35 mouse cellular contexts compared by ENCODE assay signal in the genomic region with DNA sequence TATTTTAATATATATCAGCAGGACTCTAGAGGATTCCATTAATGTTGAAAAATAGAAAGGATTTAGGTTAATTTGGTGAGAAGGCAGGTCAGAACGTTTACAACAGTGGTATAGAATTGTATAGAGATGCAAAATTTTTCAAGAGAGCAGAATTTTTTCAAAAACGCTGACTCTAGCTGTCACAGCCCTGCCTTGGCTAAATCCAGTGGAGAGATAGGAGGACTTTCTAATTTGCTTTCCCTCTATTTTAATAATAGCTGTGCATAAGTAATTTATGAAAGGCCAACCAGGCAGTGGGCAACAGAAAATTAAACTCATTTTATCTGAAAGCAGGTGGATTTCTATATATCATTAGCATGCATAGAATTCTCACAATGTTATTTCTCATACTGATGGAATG.
"Had no signal": no experiment of that assay in that cellular context is flagged by ENCODE, and none has a peak within 500 bp of the region (broad histone marks: within the 10 kb centered on the region; RNA-seq: fewer than 3 reads in every experiment).

No protein-coding gene starts in this region.

- H3K4me3 ChIP-seq: heart, adult 2 months; heart, embryonic 10.5 days; heart, embryonic 12.5 days; heart, embryonic 13.5 days; heart, embryonic 15.5 days; hindbrain, embryonic 10.5 days; hindbrain, embryonic 12.5 days; hindbrain, embryonic 13.5 days; hindbrain, embryonic 15.5 days; intestine, embryonic 15.5 days; kidney, embryonic 15.5 days; layer of hippocampus, adult 2 months had no signal

- ATAC-seq: hindbrain, embryonic 16.5 days; hindbrain, postnatal 0 days; inflammation-experienced regulatory T-cells, adult 6 months; intestine, embryonic 15.5 days; intestine, embryonic 16.5 days; intestine, postnatal 0 days had no signal

- H3K4me1 ChIP-seq: heart, embryonic 10.5 days; heart, embryonic 12.5 days; heart, embryonic 13.5 days; heart, embryonic 15.5 days; hindbrain, embryonic 10.5 days; hindbrain, embryonic 15.5 days; intestine, embryonic 15.5 days; kidney, embryonic 15.5 days had no signal

- DNase-seq: heart, adult 2 months; heart, postnatal 10 days; heart, postnatal 14 days; heart, postnatal 36 days; heart, postnatal 4 days; kidney, adult 11 months; kidney, adult 18-20 months; kidney, adult 2 months; kidney, adult 8-10 months; kidney, adult 9 months; kidney, postnatal 10 days; kidney, postnatal 14 days; kidney, postnatal 25 days; kidney, postnatal 36 days; kidney, postnatal 4 days; layer of hippocampus, adult 9-11 months had no signal

- H3K27me3 ChIP-seq: heart, embryonic 12.5 days; heart, embryonic 13.5 days; heart, embryonic 15.5 days; hindbrain, embryonic 12.5 days; hindbrain, embryonic 15.5 days; intestine, embryonic 15.5 days; kidney, embryonic 15.5 days had no signal

- H3K27ac ChIP-seq: heart, adult 2 months; heart, embryonic 10.5 days; heart, embryonic 13.5 days; heart, embryonic 15.5 days; hindbrain, embryonic 10.5 days; hindbrain, embryonic 12.5 days; hindbrain, embryonic 13.5 days; hindbrain, embryonic 14.5 days; hindbrain, embryonic 15.5 days; hindbrain, postnatal 0 days; intestine, embryonic 15.5 days; kidney, embryonic 15.5 days; kidney, postnatal 0 days; layer of hippocampus, adult 2 months had no signal

- H3K4me2 ChIP-seq: heart, embryonic 11.5 days; heart, embryonic 12.5 days; heart, embryonic 13.5 days; heart, embryonic 15.5 days; hindbrain, embryonic 12.5 days; hindbrain, embryonic 13.5 days; hindbrain, embryonic 14.5 days; hindbrain, embryonic 15.5 days; intestine, embryonic 15.5 days; kidney, embryonic 15.5 days had no signal

- H3K9me3 ChIP-seq: heart, embryonic 10.5 days; heart, embryonic 12.5 days; heart, embryonic 15.5 days; hindbrain, embryonic 10.5 days; hindbrain, embryonic 12.5 days; hindbrain, embryonic 13.5 days; hindbrain, embryonic 15.5 days; intestine, embryonic 15.5 days; kidney, embryonic 15.5 days had no signal

- H3K9ac ChIP-seq: heart, embryonic 12.5 days; heart, embryonic 13.5 days; heart, embryonic 15.5 days; hindbrain, embryonic 12.5 days; hindbrain, embryonic 13.5 days; hindbrain, embryonic 14.5 days; hindbrain, embryonic 15.5 days; intestine, embryonic 15.5 days; kidney, embryonic 15.5 days had no signal

- H3K36me3 ChIP-seq: heart, embryonic 10.5 days; heart, embryonic 12.5 days; heart, embryonic 13.5 days; heart, embryonic 15.5 days; hindbrain, embryonic 10.5 days; hindbrain, embryonic 12.5 days; hindbrain, embryonic 13.5 days; hindbrain, embryonic 15.5 days; intestine, embryonic 15.5 days; kidney, embryonic 15.5 days had no signal
